Mouse (Mus musculus): ENCODE results near the gene Maff. TPM values are rescaled to one million over a fixed set of nuclear protein-coding genes. Genes with fewer than 3 reads are reported as not detected.
A peak's percentile ranks its signal among the peaks of the same experiment; 100 is the strongest.

The Maff gene
- total and polyA plus RNA-seq, 2 experiments from 2014 or later = 1.1 to 2.5 TPM

DNA sequence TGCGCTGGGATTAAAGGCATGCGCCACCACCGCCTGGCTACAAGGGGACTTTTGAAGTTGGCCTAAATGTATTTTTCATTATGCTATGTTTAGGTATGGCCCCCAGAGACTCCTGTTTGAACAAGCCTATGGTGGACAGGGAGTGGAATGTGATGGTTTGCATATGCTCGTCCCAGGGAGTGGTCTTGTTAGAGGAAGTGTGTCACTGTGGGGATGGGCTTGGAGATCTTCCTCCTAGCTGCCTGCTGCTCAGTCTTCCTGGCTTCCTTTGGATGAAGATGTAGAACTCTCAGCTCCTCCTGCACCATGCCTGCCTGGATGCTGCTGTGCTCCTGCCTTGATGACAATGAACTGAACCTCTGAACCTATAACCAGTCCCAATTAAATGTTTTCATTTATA, 15.9 kb upstream of the Maff start:
- WGBS = 75% methylated on average over 4 of the region's 4 CpGs
- DNase-seq (no peak), ATAC-seq (no peak)
- Histone ChIP-seq H3K4me1 (ENCODE audit: insufficient read depth) (peaks cover 13% of the 10 kb centered on the region; the same call in 1 of the 2 replicates), H3K4me2 (ENCODE audit: low read depth) (no peak overlapping the region), H3K36me3 (ENCODE audit: insufficient read depth) (no peaks in the 10 kb centered on the region), H3K9ac (no peak overlapping the region), H3K27ac (ENCODE audit: low read depth, low read length) (no peak overlapping the region), H3K9me3 (ENCODE audit: low read length) (no peaks in the 10 kb centered on the region), H3K4me3 (ENCODE audit: low read depth, low read length) (no peak overlapping the region), H3K27me3 (ENCODE audit: insufficient read depth, low read length) (no peaks in the 10 kb centered on the region)
- no peak for TF ChIP-seq CTCF (IDR thresholded peaks at IDR 0.05; ENCODE audit: low read depth)

DNA sequence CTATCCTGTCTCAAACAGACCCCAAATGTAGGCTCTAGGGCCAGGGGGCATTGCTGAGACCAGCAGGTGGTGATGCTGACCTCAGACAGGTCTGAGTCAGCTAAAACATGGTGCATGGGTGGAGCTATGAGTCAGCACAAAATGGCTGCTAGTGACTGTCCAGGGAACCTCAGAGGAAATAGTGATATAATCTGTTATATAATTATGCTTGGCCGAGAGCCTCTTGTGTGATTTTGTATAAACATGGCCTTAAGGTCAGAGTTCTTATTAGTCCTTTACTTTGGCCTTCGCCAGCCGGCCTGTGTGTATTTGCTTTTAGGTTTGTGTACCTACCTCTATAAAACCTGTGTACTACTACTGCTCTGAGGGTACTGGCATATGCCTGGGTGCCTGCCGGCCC, 13.0 kb upstream of the Maff start:
- no peak overlapping the region for H3K27ac ChIP-seq (ENCODE audit: low read depth, low read length)
- H3K27me3 ChIP-seq (ENCODE audit: insufficient read depth, low read length) = no peaks in the 10 kb centered on the region
- DNase-seq (no peak), ATAC-seq (no peak)
- H3K36me3 ChIP-seq (ENCODE audit: insufficient read depth) = no peaks in the 10 kb centered on the region
- H3K4me1 ChIP-seq (ENCODE audit: insufficient read depth) = 0 out of 2 replicates have a peak, but pooled peaks cover 2% of the 10 kb centered on the region
- H3K4me3 ChIP-seq (ENCODE audit: low read depth, low read length) = no peak overlapping the region
- no peaks in the 10 kb centered on the region for H3K9me3 ChIP-seq (ENCODE audit: low read length)
- TF ChIP-seq CTCF (IDR thresholded peaks at IDR 0.05; ENCODE audit: low read depth) = no peak
- 72% methylated on average over 4 of the region's 4 CpGs for WGBS
- no peak overlapping the region for H3K4me2 ChIP-seq (ENCODE audit: low read depth)
- H3K9ac ChIP-seq = no peak overlapping the region

DNA sequence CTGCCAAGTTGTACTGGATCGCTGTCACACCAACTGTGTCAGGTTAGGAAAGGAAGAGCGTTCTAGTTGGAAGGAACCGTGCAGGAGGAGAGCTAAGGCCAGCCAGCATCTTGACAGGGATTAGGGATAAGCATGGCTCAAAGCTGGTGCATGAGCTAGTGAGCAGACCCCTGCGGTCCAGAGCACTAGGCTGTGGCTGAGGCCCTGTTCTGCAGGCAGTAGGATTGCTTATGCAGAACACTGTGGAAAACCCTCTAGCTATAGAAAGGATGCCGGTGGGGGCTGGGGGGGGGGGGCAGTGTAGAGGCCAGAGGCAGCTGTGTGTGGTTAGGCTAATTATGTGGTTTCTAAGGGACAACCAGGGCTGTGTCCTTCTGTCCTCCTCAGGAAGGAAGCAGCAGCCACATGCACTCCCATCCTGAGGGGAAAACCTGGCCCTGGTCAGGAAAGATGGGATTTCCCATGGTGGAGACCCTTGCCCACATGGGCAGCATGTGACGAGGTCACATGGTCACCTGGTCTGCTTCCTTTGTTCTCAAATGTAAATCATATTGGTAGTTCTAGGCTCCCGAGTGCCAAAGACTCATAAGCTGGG, 11.3 kb upstream of the Maff start:
- ATAC-seq = no peak
- DNase-seq = no peak
- Histone ChIP-seq H3K36me3 (ENCODE audit: insufficient read depth) (no peaks in the 10 kb centered on the region), H3K4me1 (ENCODE audit: insufficient read depth) (no peaks in the 10 kb centered on the region), H3K4me2 (ENCODE audit: low read depth) (no peak overlapping the region), H3K4me3 (ENCODE audit: low read depth, low read length) (no peak overlapping the region), H3K27ac (ENCODE audit: low read depth, low read length) (no peak overlapping the region), H3K9me3 (ENCODE audit: low read length) (no peaks in the 10 kb centered on the region), H3K9ac (no peak overlapping the region), H3K27me3 (ENCODE audit: insufficient read depth, low read length) (no peaks in the 10 kb centered on the region)
- no peak for TF ChIP-seq CTCF (IDR thresholded peaks at IDR 0.05; ENCODE audit: low read depth)
- 54% methylated on average over 7 of the region's 7 CpGs for WGBS

DNA sequence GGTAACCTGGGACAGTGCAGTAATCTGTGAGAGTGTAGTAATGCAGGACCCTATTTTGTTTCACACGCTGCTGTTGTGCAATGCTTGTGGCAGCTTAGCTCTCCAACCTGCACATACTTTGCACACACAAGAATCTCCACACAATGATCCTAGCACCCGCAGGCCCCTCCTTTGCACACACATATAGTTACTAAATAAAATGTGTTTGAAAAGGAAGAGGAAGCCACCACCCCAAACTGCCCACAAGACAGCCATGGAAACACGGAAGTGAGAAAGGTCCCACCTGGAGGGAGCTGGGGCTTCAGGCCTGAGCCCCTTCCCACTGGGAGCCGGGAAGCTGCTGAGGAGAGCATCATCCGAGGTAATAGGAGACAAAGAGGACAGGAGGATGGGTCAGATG, 7.4 kb upstream of the Maff start:
- Histone ChIP-seq H3K4me3 (ENCODE audit: low read depth, low read length) (no peak overlapping the region), H3K9ac (no peak overlapping the region), H3K27ac (ENCODE audit: low read depth, low read length) (no peak overlapping the region), H3K9me3 (ENCODE audit: low read length) (no peaks in the 10 kb centered on the region), H3K36me3 (ENCODE audit: insufficient read depth) (no peaks in the 10 kb centered on the region), H3K4me2 (ENCODE audit: low read depth) (no peak overlapping the region), H3K27me3 (ENCODE audit: insufficient read depth, low read length) (no peaks in the 10 kb centered on the region), H3K4me1 (ENCODE audit: insufficient read depth) (no peaks in the 10 kb centered on the region)
- no peak for TF ChIP-seq CTCF (IDR thresholded peaks at IDR 0.05; ENCODE audit: low read depth)
- DNase-seq (no peak), ATAC-seq (no peak)
- 71% methylated on average over 5 of the region's 5 CpGs for WGBS

DNA sequence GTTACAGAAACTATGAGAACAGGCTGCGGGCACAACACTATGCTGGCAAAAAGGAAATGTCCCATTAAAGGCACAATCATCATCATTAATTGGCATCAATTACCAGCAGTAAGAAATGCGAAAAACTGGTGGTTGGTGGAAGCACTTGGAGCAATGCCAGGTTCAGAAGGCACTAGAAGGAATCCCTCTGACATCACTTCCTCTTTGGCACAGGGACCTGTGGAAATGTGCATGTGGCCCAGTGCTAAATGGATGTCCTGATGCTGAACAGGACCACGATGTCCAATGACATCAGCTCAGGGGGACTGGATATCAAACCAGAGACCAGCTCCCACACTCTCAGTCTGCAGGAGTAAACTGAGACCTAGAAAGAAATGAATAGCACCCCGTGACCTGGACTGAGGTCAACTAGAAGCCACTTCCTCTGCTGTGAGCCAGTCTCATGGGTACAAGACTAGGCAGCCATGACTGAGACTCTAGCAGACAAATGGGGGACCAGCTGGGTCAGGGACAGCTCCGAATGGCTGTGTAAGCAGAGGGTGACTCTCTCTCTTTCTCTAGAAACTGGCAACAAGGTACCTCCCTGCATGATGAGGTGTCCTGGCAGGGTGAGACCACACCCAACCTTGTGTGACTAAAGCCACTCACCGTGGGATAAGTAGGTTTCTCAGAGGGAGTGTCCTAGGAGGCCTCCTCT, 3.6 kb upstream of the Maff start:
- 65% methylated on average over 6 of the region's 6 CpGs for WGBS
- no peak for ATAC-seq
- H3K4me2 ChIP-seq (ENCODE audit: low read depth) = no peak overlapping the region
- H3K9ac ChIP-seq = no peak overlapping the region
- TF ChIP-seq CTCF (IDR thresholded peaks at IDR 0.05; ENCODE audit: low read depth) = no peak
- no peaks in the 10 kb centered on the region for H3K27me3 ChIP-seq (ENCODE audit: insufficient read depth, low read length)
- no peak overlapping the region for H3K4me3 ChIP-seq (ENCODE audit: low read depth, low read length)
- no peaks in the 10 kb centered on the region for H3K4me1 ChIP-seq (ENCODE audit: insufficient read depth)
- H3K9me3 ChIP-seq (ENCODE audit: low read length) = no peaks in the 10 kb centered on the region
- DNase-seq = no peak
- H3K27ac ChIP-seq (ENCODE audit: low read depth, low read length) = no peak overlapping the region
- H3K36me3 ChIP-seq (ENCODE audit: insufficient read depth) = no peaks in the 10 kb centered on the region

DNA sequence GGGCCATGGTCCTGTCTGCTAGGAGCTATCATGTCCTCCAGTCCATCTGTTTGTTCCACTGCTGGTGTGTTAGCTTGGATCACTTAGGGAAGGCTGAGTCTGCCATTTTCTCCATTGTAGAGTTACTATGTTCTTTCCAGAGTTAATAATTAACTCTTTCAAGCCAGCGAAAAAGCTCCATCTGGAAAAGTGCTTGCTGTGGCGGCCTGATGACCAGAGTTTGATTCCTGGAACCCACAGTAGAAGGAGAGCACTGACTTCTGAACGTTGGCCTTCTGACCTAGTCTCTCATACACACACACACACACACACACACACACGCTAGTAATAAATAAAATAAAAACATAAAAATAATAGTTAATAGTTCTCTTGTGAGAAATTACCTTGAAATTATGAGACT, 1.8 kb upstream of the Maff start:
- H3K36me3 ChIP-seq (ENCODE audit: insufficient read depth) = no peaks in the 10 kb centered on the region
- H3K9ac ChIP-seq = no peak overlapping the region
- DNase-seq (no peak), ATAC-seq (no peak)
- no peak for TF ChIP-seq CTCF (IDR thresholded peaks at IDR 0.05; ENCODE audit: low read depth)
- H3K27me3 ChIP-seq (ENCODE audit: insufficient read depth, low read length) = no peaks in the 10 kb centered on the region
- no peak overlapping the region for H3K4me3 ChIP-seq (ENCODE audit: low read depth, low read length)
- H3K4me1 ChIP-seq (ENCODE audit: insufficient read depth) = no peaks in the 10 kb centered on the region
- WGBS = 81% methylated on average over 4 of the region's 4 CpGs
- H3K4me2 ChIP-seq (ENCODE audit: low read depth) = no peak overlapping the region
- no peaks in the 10 kb centered on the region for H3K9me3 ChIP-seq (ENCODE audit: low read length)
- no peak overlapping the region for H3K27ac ChIP-seq (ENCODE audit: low read depth, low read length)

DNA sequence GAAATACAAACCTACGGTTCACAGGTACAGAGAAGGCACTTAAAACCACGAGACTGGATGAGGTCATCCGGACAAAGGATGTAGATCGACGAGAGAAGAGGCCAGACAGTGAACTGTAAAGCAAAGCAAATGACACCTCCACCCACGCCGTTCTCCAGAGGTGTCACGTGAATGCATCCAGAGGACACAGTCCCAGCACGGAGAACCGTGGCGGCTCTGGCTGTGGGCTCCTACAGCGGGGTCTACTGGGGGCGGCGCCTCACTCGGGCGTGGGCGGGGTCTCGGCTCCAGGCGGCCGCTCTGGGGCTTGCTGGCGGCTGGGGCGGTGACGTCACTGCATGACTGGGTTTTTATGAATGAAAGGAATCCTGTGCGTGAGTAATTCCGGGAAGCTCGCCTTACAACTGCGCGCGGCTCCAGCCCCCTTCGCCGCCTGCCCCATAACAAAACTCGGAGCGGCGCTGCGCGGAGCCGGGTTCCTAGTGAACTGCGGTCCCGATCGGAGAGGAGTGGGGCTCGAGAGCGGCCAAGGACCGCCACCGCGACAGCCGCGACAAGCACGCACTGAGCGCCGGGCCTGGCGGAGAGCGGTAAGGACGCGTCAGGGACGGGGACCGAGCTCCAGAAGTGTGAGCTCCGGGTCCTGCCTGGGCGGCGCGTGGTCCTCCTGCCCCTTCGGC, 884 bp downstream of the Maff start:
- H3K4me3 ChIP-seq (ENCODE audit: low read depth, low read length) = peak overlapping the region; percentile 77
- ATAC-seq = peak; percentile 95
- no peaks in the 10 kb centered on the region for H3K9me3 ChIP-seq (ENCODE audit: low read length)
- no peaks in the 10 kb centered on the region for H3K36me3 ChIP-seq (ENCODE audit: insufficient read depth)
- H3K4me1 ChIP-seq (ENCODE audit: insufficient read depth) = no peaks in the 10 kb centered on the region
- TF ChIP-seq CTCF (IDR thresholded peaks at IDR 0.05; ENCODE audit: low read depth) = no peak
- peak; percentile 96 for DNase-seq
- peak overlapping the region; percentile 69; the same call in 1 of the 2 replicates for H3K27ac ChIP-seq (ENCODE audit: low read depth, low read length)
- H3K4me2 ChIP-seq (ENCODE audit: low read depth) = peak overlapping the region; percentile 96
- peak overlapping the region; percentile 64 for H3K9ac ChIP-seq
- no peaks in the 10 kb centered on the region for H3K27me3 ChIP-seq (ENCODE audit: insufficient read depth, low read length)
- under 1% methylated on average over 61 of the region's 61 CpGs for WGBS
